Mouse (Mus musculus) mouse trophoblast stem cell (cell line): ENCODE data around the gene Dusp27.

Source experiments
- in situ Hi-C, 2 experiments: fragments of 300-500 bp; cut with MseI, MboI; formaldehyde crosslinking; loops; 2 replicates in 1 of 2; 3 replicates in 1 of 2; pipeline ENCODE4 v1.15.1; 2025

Dusp27 gene

GRCm38 (mm10) chr1:166105464-166105863 is 22.3 kb downstream of the Dusp27 start:
- in situ Hi-C loops = no loop called here

DNA sequence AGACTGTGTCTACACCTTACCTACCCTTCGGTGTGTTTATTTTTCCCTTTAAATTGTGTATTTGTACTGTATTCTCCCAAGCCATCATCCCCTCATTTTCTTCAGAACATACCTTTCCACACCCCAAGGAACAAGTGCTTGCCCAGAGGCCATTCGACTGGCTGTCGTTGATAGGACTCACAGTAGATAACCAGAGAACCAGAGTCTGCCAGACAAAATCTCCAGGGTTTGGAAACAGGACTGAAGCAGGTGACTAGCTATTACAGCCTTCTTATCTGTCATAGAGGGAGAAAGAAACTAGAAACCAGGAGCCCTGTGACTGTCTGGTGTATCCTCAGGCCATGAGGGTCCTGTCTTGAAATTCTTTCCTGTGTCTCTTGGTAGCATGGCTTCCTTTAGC is 22.9 kb downstream of the Dusp27 start:
- in situ Hi-C loops = no loop called here

GRCm38 (mm10) chr1:166102920-166103608 is 24.7 kb downstream of the Dusp27 start:
- in situ Hi-C loops = no loop called here

DNA sequence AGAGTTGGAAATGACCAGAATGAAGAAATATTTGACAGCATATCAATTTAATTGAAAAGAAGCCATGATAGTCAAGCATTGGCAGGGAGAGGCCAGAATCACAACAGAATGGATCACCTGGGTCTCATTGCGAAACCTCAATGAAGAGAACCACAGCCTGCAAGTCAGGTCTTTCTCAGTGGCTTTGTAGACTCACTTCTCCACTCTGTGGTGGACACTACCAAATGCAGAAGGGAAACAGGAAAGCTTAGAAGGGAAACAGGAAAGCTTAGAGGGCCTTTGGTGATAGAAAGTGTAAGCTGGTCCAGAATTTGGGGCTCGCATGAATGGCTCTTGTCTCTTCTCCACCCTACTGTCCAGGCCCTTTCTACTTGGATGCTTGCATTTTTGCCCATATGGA is 29.6 kb downstream of the Dusp27 start:
- in situ Hi-C loops = no loop called here

DNA sequence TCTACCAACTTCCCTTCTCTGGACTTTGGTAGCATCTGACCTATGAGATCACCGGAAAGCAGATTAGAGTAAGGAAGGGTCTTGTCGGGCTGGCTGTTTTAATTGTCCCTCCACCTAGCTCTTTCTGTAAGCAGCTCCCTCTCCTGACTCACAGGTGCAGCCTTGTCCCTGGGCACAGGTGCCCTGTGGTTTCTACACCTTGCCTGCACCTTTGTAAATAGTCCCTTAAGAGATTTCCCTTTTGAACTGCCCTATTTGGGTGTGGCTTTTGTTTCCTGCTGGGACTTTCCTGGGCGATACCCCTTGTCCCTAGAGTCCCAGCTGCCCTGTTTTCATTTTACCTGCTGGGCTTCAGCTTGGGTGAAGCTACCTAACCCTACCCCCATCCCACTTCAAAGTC is 33.3 kb downstream of the Dusp27 start:
- in situ Hi-C loops = no loop called here

DNA sequence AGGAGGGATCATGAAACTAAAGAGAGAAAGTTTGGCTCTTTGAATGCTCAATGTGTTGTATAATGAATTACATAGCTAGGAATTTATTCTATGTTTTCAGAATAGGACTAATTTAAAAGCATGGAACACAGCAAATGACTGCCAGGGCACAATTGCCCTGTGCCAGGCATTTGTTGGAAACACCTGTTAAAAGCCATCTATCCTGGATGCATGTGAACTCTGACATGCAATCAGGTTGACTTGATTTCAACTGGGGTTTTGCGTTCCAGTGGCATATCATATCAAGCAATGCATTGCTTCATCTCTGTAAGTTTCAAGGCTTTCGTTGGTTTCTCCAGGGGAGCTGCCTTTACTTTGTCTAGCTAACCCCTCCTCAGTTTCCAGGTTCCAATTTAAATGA is 37.4 kb downstream of the Dusp27 start:
- in situ Hi-C loops = no loop called here

- in situ Hi-C loops = no loop called here
Observed at GRCm38 (mm10) chr1:166089739-166090138, 38.0 kb downstream of the Dusp27 start.

DNA sequence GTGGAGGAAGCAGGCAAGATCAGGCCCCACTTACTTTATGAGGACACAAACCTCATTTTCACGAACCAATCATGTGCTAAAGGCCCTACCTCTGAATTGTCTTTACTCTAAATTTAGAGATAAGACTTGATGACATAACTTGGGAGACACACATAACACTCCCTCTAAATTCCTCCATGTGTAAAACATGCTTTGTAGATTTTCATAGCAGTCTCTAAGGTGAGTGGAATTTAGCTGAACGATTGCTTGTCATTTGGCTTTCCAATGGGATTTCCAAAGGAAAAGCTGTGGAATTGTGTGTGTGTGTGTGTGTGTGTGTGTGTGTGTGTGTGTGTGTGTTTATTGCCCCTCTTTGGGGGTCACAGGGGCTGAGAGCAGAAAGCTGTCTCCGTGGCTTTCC is 38.4 kb downstream of the Dusp27 start:
- in situ Hi-C loops = no loop called here

- in situ Hi-C loops = no loop called here
Observed at GRCm38 (mm10) chr1:166088446-166089170, 39.1 kb downstream of the Dusp27 start.

DNA sequence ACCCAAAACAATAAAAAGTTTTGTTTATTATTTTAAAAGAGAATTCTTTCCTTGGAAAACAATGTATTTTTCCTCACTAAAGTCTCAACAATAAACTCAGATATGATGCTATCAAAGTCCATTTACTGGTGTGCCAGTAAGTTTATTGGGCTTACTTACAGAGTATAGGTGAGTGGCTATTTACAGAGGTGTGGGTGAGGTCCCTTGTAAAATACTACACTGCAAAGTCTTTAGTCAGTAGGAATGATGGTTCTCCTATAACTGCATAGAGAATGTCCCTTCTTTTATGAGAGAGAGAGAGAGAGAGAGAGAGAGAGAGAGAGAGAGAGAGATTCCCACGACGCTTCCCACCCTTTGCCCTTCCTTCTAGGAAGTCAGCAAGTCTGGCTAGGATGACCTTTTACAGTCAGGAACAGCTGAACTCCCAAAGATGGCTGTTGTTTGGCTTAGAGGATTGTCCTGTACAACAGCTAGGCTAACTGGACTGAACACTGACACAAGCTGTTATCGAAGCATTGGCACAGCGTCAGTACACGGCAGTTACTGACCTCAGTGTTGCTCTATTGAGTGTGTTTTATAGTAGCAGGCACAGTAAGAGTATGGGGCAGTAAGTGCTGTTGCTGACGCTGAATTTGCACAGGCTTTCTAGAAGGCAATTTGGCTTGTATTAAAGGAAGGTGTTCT is 50.5 kb downstream of the Dusp27 start:
- in situ Hi-C loops = no loop called here

DNA sequence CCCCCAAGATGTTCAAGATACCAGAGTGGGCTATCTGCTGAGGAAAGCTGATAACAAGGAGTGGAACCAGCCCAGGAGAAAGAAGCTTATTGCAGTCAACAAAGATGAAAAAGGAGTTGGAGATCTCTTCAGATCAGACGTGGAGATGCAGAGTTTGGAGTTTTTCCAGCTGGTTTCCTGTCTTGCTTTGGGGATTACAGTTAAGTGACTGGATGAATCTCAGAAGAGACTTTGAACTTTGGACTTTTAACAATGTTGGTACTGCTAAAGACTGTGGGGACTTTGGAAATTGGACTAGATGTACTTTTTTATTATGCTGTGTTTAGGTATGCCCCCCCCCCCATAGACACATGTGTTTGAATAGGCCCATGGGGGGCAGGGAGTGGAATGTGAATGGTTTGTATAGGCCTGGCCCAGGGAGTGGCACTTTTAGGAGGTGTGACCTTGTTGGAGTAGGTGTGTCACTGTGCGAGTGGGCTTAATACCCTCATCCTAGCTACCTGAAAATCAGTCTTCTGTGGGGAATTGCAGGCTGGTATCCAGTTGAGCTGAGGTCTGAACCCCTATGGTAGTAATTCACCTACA is 59.8 kb downstream of the Dusp27 start:
- in situ Hi-C loops = no loop called here

GRCm38 (mm10) chr1:166063870-166064269 is 63.9 kb downstream of the Dusp27 start:
- in situ Hi-C loops = no loop called here

GRCm38 (mm10) chr1:166061532-166061931 is 66.2 kb downstream of the Dusp27 start:
- in situ Hi-C loops = no loop called here

GRCm38 (mm10) chr1:166060406-166060805 is 67.3 kb downstream of the Dusp27 start:
- in situ Hi-C loops = no loop called here

DNA sequence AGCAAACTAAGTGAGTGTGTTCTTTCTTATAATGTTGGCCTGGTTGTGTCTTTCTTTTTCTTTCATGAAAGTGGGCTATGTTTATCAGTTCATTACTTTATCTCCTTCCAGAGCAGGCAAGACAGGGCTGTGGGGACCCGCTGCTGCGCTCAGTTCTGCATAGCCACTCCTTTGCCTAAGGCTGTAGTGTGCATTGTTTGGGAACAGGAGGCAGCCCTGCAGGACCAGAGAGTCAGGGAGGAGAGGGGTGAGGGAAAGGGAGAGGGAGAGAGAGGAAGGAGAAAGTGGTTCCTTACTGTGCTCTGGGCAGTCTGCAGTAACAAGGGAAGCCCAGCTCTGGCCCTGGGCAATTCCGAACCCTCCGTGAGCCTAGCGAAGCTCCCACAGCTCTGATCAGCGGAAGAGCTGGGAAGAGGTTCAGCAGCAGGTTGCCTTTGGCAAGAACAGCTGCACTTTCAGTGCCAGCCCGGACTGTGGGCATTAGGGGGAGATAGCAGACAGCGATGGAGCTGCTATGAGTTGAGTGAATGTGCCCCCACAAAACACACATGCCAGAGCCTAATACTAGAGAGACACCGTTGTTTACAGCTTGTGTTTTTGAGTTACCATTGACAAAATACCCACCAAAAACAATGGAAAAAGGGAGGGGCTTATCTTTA is 71.5 kb downstream of the Dusp27 start:
- in situ Hi-C loops = no loop called here

DNA sequence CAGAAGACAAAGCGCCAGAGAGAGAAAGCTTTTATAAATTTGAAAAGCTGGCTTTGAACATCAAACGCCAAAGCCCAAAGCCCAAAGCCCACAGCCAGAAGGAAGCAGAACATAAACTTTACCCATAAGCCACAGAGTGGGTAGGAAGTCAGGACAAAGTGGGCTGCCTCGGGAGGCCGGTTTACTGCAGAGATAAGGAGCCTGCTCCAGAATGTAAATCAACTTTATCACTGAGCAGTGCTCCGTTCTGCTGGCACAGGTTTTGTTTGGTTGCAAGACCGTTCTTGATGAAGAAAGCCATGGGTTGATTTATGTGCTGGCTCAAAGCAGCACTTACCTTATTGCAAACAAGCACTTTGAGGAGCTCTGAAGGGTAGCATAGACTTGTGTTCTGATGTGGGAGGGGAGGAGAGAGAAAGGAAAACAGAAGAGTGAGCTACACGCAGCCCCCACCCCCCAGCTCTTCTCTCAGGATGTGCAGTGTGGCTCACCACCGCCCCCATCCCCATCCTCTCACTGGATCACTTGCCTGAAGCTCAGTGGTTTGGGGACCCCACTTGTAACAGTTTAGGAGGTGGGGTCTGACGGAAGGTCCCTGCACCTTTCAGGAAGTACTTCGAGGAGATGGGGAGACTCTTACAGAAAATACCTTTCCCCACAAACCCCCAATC is 74.3 kb downstream of the Dusp27 start:
- in situ Hi-C loops = no loop called here

- in situ Hi-C loops = no loop called here
Observed at GRCm38 (mm10) chr1:166049046-166049827, 78.5 kb downstream of the Dusp27 start.

GRCm38 (mm10) chr1:166048230-166048911 is 79.4 kb downstream of the Dusp27 start:
- in situ Hi-C loops = no loop called here
